Mouse (Mus musculus): ENCODE data around the gene Peak1.
A peak's percentile ranks its signal among the peaks of the same experiment; 100 is the strongest.

Peak1 gene

DNA sequence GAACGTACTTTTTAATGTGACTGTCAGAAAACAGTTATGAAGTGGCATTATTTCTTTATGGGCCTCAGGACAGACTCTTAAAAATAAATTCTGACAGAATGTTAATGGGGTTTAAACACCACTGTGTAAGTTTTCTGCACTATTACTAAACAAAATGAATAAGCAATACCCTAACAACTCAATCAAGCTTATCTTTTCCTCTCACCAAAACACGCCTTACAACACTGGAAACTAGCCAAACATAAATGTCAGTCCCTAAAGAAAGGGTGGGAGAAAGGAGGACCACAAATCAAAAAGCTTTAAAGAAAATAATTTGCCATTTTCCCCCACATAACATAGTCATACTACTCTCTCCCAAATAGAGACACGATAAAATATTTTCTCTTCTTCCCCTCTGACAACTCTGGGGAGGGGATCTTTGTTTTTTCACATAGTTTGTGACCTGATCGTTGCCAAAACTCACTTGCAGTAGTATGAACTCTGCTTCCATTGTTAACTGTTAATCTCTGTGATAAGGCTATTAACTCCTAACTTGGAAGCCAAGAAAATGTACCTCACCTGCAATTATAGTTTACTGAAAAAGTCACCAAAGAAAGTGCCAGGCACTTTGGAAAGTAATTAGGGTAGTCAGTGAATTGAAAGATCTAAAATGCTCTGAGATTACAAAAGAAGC is 1.8 kb downstream of the Peak1 start:
- no peak for DNase-seq (ENCODE audit: low read depth, low spot score)

DNA sequence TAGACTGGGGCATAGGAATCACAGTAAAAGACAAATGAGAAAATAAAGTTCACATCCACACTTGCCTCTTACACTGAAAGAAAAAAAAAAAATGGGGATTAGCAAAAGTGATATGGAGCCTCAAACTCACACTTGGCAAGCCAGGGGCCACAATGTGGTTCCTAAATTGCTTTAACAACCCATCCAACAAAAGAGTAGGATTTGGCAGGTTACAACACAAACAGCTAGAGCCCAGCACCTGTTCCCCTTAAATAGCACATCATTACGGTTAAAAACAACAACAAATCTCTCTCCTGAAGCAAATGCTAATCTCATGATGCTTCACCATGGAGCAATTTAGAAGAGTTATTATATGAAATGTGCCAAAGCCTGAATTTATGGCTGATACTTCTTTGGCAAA is 2.5 kb downstream of the Peak1 start:
- no peak for DNase-seq (ENCODE audit: low read depth, low spot score)

DNA sequence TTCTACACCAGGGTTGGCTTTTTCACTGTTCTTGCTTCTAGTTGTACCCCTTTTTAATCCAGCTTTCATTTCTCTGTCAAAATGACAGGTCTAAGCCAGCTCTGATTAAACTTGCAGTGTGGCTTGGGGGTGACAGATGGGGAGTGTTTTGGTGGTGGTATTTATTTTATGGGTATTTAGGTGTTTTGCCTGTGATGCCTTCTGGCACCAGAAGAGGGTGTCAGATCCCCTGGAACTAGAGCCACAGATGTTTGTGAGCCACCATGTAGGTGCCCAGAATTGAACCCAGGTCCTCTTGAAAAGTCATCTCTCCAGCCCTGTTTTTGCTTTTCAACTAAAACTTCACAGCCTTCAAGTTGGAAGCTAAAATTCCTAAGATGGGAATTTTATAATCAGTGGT is 3.5 kb downstream of the Peak1 start:
- peak; percentile 53 for DNase-seq (ENCODE audit: low read depth, low spot score)

DNA sequence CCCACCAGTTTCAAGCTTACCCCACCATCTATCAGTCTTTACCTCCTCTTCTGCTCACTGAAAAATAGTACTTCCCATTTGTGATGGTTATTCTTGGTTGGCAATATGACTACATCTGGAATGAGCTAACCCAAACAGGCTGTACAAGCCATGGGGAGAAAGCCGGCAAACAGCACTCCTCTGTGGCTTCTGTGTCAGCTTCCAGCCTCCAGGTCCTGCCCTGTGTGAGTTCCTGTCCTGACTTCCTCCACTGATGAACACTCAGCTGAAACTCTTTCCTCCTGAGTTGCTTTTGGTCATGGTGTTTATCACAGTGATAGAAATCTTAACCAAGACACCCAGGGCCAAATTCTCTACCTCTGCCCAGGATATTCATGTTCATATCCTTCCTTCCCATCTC is 5.2 kb downstream of the Peak1 start:
- DNase-seq (ENCODE audit: low read depth, low spot score) = no peak

DNA sequence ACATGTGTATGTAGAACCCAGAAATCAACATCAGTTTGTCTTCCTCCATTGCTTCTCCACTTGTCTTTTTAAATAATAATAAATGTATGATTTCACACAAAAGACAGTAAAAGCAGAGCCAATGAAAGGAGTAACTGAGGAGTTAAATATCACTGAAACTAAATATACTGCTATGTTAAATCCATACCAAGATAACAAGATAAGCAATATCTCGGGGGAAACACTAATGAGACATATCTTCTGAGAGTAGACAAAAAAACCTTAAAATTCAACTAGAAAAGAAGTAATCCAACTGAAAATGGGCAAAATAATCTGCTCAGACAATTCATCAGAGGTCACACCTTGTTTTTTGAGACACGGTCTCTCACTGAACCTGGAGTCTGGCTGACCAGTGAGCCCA is 7.9 kb downstream of the Peak1 start:
- no peak for DNase-seq (ENCODE audit: low read depth, low spot score)

DNA sequence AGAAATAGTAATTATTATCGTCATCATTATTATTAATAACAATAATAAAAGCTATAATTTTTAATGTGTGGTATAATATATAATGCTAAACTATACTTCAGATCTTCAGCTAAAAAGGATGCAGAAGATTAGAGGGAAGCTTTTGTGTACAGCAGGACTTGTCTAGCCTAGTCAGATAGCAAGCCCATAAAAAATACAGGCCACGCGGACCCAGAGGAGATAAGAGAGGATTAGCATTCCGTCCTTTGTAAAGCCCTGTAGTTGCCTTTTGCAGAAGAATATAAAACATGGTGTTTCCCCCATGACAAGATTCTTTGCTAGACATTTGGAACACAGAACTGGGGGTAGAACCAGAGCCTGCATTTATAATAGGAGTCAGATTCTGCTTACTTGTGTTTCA is 13.2 kb downstream of the Peak1 start:
- no peak for DNase-seq (ENCODE audit: low read depth, low spot score)

DNA sequence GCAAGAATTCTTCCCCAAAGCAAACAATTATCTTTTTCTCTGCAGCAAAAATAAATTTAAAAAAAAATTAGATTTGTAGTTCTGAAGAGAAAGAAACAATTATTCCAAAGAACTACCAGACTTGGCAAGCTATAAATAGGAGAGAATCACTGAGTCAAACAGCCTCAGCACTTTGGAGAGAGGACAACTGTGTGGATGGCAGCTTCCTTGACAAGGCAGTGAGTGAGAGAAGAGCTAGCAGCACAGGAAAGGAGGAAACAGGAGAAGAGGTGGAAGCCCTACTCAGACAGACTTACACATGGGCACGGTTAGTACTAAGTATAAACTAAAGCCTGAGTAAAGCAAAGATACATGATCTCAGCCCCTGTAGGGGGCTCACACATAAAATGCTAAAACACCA is 21.6 kb downstream of the Peak1 start:
- no peak for DNase-seq (ENCODE audit: low read depth, low spot score)

DNA sequence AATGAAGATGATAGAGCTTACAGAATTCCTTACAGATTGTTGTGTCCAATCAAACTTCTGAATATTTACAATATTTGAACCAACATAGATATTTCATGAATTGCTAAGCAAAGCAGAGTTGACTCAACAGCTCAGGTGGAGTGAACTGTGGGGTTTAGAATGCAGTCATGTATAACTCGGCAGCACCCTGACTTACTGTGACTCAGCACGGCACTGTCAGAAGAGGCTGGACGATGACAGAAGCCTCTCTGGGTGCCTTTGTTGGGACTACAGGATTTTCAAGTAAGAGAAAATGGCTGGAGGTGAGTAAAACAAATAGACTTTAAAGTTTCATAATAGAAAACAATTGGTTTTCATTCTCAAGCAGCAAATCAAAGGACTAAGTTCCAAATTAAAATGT is 25.0 kb downstream of the Peak1 start:
- no peak for DNase-seq (ENCODE audit: low read depth, low spot score)

DNA sequence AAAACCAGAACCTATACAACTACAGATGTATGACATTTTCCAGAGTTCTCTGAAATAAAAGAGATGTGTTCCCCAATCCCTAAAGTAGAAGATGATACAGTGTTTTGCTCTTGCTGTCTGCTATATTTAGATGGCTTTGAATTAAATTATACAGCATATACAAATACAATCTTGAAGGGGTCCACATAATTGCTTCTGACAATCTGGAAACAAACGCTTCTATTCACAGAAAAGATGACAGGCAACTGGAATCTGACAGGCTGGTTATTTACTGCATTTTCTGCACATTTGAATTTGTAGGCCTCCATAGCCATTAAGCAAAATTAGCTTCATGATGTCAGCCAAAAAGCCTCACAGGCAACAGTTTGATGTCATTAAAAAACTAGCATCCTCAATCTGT is 35.1 kb downstream of the Peak1 start:
- DNase-seq (ENCODE audit: low read depth, low spot score) = no peak

DNA sequence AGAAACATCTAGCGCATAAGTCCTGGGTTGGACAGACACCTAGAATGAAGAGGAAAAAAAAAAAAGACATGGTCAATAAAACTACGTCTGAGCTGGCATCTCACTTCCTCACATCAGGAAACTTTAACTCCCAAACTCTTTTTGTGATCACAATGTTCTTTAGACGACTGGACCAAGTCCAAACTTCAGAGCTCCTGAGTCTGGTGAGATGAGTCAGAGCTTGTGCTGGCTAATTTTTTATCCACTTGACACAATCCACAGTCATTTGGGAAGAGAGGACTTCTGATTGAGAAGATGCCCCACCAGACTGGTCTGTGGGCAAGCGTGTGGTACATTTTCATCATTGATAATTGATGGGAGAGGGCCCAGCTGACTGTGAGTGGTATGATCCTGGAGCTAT is 43.5 kb downstream of the Peak1 start:
- DNase-seq (ENCODE audit: low read depth, low spot score) = no peak

DNA sequence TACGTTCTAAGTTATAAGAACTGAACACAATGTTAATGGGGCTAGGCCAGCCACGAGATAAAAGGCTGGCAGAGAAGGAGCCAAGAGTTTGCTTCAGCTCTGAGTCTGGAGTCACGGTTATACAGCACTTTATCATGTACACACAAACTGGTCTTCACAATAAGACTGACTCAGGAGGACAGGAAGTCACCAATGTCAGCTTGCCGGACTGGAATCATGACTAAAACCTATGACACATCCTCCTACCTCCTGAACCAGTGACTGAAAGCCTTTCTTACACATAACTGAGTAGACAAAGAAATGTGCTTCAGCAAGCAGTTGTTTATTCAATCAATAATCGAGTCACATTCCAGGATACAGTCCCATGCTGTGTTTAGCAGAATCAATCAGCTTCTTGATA is 47.2 kb downstream of the Peak1 start:
- no peak for DNase-seq (ENCODE audit: low read depth, low spot score)

DNA sequence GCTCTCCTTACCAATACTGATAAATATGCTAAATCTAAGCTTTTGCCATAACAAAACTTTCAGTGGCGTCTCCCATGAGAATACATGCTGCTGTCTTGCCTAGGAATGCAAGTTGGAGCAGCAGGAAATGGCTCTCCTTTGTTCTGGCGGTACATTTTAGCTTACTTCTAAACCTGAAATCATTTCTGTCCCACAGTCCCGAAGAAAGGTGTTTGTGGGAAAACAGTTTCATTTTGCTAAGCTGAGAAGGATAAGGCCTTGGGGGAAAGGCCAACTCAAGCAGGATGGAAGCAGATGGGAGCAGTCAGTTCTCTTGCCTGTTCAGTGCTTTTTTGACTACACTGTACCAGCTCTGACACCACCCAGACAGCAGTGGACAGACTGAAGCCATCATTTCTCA is 49.1 kb downstream of the Peak1 start:
- DNase-seq (ENCODE audit: low read depth, low spot score) = no peak

DNA sequence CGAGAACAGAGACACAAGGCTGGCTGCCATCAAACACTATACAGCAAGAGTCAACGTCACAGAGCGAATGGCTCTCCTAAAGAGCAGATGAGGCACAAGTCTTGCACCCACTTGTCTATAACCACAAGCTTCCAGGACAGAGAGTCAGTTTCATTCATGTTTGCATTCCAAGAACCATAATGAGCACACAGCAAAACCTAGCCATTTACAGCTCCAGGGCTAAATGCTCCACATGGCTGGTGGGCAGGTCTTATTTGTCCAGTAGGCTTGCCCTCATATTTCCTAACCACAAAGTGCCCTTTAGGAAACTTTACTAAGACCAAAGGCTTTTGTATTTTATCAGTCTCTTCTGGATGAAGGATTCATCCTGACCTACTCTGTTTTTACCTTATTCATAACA is 54.6 kb downstream of the Peak1 start:
- DNase-seq (ENCODE audit: low read depth, low spot score) = no peak

DNA sequence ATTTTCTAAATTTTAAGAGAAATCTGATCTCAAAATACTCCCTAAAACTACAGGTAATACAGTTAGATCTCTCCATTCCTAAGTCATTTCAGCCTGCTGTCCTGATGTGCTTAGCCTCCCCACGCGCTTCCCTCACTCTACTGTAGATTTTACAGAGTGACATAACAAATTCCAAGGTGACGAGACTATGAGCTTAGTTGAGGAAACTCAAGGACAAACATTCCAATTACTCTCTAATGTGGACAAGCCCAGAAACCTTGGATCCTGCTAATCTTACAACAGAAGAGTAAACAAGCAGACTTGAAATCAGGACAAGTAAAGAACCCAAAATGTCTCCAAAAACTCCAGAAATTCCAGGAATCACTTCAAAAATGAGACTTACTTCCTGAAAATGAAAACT is 58.6 kb downstream of the Peak1 start:
- DNase-seq (ENCODE audit: low read depth, low spot score) = no peak

DNA sequence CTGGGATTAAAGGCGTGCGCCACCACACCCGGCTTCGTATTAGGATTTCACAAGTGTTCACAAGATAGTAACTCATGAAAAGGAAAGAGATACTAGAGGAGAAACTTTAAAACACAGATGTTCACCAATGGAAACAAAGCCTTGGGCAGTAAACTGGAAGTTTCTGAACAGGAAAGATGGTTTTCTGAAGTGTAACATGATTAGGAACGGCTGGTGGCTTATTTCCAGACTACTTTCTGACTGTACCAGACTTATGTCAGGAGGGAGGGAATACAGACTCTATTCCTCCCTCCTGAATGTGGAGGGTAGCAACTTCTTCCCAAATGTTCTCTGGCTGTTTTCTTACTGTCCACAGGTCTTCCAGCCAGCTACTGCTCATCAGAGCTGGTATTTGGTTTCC is 62.7 kb downstream of the Peak1 start:
- DNase-seq (ENCODE audit: low read depth, low spot score) = no peak

DNA sequence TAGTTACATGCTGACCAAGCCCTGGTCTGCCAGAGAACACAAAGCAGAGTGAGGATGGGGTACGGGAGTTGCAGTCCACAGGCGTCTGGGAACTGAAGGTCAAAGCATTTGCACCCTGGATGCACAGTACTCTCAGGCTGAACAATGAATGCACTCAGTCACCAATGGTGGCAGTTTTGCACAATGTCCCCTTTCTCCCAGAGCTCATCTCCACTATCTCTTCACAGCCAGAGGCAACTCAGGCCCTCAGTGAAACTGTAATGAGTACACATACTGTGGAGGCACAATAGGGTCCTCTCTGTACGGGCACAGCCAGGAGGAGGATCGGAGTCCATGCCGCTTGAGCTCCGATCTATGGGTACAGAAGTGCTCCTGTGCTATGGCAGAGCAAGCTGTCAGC is 71.5 kb downstream of the Peak1 start:
- DNase-seq (ENCODE audit: low read depth, low spot score) = no peak

DNA sequence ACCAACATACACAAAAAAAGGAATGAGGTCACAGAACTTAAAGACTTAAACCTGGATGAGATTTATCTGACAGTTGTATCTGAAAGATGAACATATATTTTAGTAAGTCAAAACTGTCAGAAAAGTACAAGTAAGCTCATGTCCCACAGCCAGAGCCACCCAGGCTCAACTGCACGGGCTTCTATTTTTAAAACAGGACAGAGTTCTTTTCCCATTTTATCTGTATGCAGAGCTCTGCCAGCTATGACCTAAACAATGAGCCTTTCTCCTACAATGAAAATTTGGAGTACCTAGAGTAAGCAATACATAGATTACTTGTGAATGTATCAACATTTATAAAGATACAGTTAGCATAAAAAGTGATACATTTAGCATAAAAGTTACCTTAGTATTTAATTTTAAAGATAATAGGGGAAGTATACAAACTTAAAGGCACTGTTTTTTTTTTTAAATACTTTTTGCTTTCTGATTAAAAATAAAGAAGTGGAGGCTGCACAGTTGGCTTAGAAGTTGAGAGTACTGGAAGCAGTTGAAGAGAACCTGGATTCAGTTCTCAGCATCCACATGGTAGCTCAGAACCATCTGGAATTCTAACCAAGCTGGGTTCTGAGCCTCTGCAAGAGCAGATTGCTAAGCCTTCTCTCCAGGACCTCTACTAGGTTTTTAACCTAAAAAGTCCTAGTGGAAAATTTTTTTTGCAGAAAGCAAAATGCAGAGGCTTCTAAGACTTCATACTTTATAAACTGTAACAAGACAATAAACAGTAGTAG is 78.3 kb downstream of the Peak1 start:
- no peak for DNase-seq (ENCODE audit: low read depth, low spot score)

DNA sequence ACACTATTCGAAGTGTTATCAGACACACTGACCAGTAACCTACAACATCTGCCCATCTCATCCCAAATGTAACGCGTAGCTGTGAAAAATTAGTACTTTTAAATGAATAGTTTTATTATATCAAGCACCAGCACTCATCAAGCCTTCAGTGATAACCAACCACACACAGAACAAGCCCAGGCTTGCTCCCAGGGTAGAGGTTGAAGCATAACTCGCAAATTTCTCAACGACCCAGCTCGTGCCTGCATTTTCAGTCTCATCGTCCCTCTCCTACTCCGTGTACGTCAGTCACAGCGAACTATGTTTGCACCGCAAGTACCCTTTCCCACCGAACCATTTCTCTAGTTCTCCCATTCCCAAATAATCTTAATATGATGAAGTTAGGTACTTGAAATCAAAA is 83.5 kb downstream of the Peak1 start:
- DNase-seq (ENCODE audit: low read depth, low spot score) = no peak

DNA sequence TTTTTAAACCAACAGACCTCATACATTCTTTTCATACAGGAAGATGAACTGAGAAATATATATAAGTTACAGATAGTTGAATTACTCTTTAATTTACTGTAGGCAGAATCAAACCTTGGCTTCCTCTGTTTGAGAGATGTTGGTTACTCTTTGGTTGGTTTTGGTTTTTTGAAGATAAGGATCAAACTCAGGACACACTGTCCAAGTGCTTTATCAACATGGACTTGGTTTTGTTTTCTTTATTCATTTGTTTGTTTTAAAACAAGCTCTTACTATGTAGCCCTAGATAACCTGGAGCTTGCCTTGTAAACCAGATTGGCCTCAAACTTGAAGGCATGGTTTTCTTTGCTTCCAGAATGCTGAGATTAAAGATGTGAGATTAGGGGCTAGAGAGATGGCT is 85.1 kb downstream of the Peak1 start:
- DNase-seq (ENCODE audit: low read depth, low spot score) = no peak

DNA sequence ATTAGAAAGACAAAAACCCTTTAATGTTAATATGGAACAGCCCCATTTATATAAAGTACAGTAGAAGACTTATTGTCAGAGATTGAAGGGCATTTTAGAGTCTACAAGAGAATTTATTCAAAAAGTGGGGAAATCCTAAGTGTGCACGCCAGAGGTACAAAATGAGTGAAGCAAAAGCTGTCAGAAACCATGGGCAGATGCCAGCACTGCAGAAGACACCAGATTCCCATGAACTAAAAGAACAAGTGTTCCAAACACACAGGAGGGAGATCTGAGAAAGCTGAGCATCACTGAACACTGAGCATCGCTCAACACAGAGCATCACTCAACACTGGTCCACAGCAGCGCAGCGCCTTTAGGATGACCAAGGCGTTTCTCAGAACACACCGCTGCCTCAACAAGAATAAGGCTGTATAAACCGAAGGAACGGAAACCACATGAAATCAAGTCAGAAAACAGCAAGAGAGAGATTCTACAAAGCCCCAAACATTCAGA is 91.3 kb downstream of the Peak1 start:
- DNase-seq (ENCODE audit: low read depth, low spot score) = peak; percentile 41

DNA sequence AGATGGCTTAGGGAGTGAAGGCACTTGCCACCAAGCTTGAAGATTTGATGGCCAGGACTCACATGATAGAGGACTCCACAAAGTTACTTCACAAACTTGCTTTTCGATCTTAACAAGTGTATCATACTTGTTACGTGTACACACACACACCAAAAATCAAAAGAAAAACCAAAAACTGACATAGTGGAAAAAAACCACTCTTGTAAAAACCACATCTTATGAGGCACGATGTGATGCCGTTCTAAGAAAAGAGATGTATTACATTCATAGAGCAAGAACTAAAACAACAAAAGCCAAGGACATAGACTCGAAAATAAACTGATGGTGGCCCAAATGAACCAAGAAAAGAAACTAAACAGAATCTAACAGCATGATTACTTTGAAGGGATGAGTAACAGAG is 92.1 kb downstream of the Peak1 start:
- peak; percentile 71 for DNase-seq (ENCODE audit: low read depth, low spot score)

DNA sequence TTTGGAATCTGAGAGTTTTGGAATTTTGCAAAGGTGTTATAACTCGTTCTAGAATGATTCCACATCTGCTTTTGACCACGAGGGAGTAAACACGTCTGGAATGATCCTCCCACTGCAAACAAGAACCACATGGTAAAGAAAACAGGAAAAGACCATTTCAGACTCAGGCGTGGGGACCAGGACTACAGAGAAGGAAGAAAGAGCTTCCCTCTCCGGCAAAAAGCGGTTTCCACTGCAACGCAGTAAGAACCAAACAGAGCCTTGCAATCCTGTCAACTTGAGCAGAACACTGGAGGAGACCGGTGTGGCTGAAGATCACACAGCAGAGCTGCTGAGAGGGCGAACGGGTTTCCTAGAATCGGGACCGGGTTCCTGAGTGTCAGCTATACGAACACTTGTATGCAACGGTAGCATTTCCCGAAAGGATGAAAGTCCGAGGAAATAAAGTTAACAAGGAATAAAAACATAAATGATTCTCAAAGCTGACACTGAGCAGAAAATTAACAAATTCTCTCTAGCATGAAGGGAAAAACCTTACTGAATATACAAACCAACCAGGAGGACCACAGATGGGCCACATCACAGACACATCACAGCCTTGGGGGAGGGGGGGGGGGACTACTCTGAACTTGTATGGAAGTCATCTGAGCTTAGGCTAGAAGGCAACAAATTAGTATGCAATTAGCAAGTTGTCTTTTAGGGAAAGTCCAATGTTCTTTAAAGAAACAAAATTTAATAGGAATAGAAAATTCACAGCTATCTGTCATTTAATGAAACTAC is 93.1 kb downstream of the Peak1 start:
- DNase-seq (ENCODE audit: low read depth, low spot score) = peak; percentile 41

DNA sequence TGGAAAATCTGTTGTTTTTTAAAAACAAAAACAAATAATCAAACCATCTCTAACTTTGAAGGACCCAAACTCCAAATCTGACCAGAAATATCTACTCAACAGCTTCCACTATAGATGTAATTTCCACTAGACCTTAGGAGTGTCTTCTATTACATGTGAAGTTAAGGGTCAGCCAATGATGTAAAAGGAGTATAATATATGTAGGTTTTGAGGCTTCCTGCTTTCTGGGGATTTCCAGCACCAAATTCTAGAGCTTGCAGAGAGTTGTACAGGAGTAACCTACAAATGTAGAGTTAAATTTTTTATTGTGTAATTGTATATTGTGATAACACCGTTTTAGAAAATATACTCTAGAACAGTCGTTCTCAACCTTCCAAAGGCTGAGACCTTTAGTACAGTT is 96.6 kb downstream of the Peak1 start:
- peak; percentile 52 for DNase-seq (ENCODE audit: low read depth, low spot score)
